In genomic region chr3:51156386-51157290, GRCm38 (mm10) we compare ENCODE assay signal across 8 mouse cellular contexts.
DNase-seq lines count a peak whose midpoint lies in the region; ATAC-seq and TF ChIP-seq lines count a peak whose summit lies in the region.

No protein-coding gene starts in this region.

- TF ChIP-seq CTCF in kidney, adult 2 months (conservative IDR thresholded peaks at IDR 0.05; ENCODE audit: insufficient read depth, insufficient read length, low read depth, low read length), result peak; percentile 78
- TF ChIP-seq CTCF in testis, adult 2 months (IDR thresholded peaks at IDR 0.05; ENCODE audit: control insufficient read depth, insufficient read depth, insufficient replicate concordance, low read depth, low read length), result peak; percentile 75; the same call in 1 of the 2 replicates

- peak; percentile 79 for DNase-seq in 3T3-L1 (ENCODE audit: low read depth, low spot score)
- peak; percentile 53 to 63 for DNase-seq in adrenal gland, postnatal 36 days
- peak; percentile 83 to 87 for DNase-seq in heart, adult 18-20 months
- DNase-seq in kidney, adult 2 months, result peak; percentile 69
- DNase-seq in limb, embryonic 10.5 days (ENCODE audit: low spot score), result peak; percentile 70
- DNase-seq in midbrain, embryonic 14.5 days, result peak; percentile 75

- ATAC-seq in embryonic facial prominence, embryonic 13.5 days (ENCODE audit: insufficient number of reproducible peaks, insufficient read depth, low FRiP score, low TSS enrichment, low read depth), result peak; percentile 73
- peak; percentile 81 for ATAC-seq in midbrain, embryonic 14.5 days (ENCODE audit: low FRiP score, low TSS enrichment)

- H3K36me3 ChIP-seq in embryonic facial prominence, embryonic 13.5 days, result no peaks in the 10 kb centered on the region
- no peaks in the 10 kb centered on the region for H3K36me3 ChIP-seq in kidney, adult 2 months (ENCODE audit: control insufficient read depth, insufficient read depth, low read length)
- H3K36me3 ChIP-seq in limb, embryonic 10.5 days, result no peaks in the 10 kb centered on the region
- H3K36me3 ChIP-seq in midbrain, embryonic 14.5 days (ENCODE audit: control insufficient read depth, insufficient read depth, low read length), result no peaks in the 10 kb centered on the region
- no peaks in the 10 kb centered on the region for H3K36me3 ChIP-seq in testis, adult 2 months (ENCODE audit: control insufficient read depth, insufficient read depth, low read length)

- no peak for TF ChIP-seq POLR2A in kidney, adult 2 months (IDR thresholded peaks at IDR 0.05; ENCODE audit: low read depth, low read length)
- TF ChIP-seq POLR2A in testis, adult 2 months (IDR thresholded peaks at IDR 0.05; ENCODE audit: control insufficient read depth, low read depth, low read length), result no peak

- H3K9ac ChIP-seq in embryonic facial prominence, embryonic 13.5 days, result 0 out of 2 replicates have a peak overlapping the region, but pooled peaks have one; percentile 36
- H3K9ac ChIP-seq in midbrain, embryonic 14.5 days (replicated peaks; ENCODE audit: low read length), result 0 out of 2 replicates have a peak overlapping the region, but pooled peaks have one; percentile 9

- H3K4me2 ChIP-seq in embryonic facial prominence, embryonic 13.5 days, result peak overlapping the region; percentile 30
- no peak overlapping the region for H3K4me2 ChIP-seq in midbrain, embryonic 14.5 days (ENCODE audit: low read length)

- no peaks in the 10 kb centered on the region for H3K9me3 ChIP-seq in embryonic facial prominence, embryonic 13.5 days
- H3K9me3 ChIP-seq in limb, embryonic 10.5 days (replicated peaks), result no peaks in the 10 kb centered on the region
- no peaks in the 10 kb centered on the region for H3K9me3 ChIP-seq in midbrain, embryonic 14.5 days (ENCODE audit: control insufficient read depth, low read length)

- H3K27me3 ChIP-seq in embryonic facial prominence, embryonic 13.5 days, result no peaks in the 10 kb centered on the region
- no peaks in the 10 kb centered on the region for H3K27me3 ChIP-seq in kidney, adult 2 months (replicated peaks; ENCODE audit: control insufficient read depth, insufficient read depth, low read length)
- H3K27me3 ChIP-seq in limb, embryonic 10.5 days (ENCODE audit: low read depth, poor library complexity, severe bottlenecking), result no peaks in the 10 kb centered on the region
- no peaks in the 10 kb centered on the region for H3K27me3 ChIP-seq in midbrain, embryonic 14.5 days (ENCODE audit: control insufficient read depth, insufficient read depth, low read length)
- H3K27me3 ChIP-seq in testis, adult 2 months (ENCODE audit: control insufficient read depth, insufficient read depth, low read length), result no peaks in the 10 kb centered on the region

- peaks cover 30% of the 10 kb centered on the region for H3K4me1 ChIP-seq in embryonic facial prominence, embryonic 13.5 days
- no peaks in the 10 kb centered on the region for H3K4me1 ChIP-seq in kidney, adult 2 months (ENCODE audit: control insufficient read depth, insufficient read depth, low read length)
- peaks cover 31% of the 10 kb centered on the region for H3K4me1 ChIP-seq in limb, embryonic 10.5 days
- peaks cover 15% of the 10 kb centered on the region for H3K4me1 ChIP-seq in midbrain, embryonic 14.5 days (ENCODE audit: control insufficient read depth, insufficient read depth, low read length)
- H3K4me1 ChIP-seq in testis, adult 2 months (ENCODE audit: control insufficient read depth, insufficient read depth, low read length), result peaks cover 4% of the 10 kb centered on the region

- WGBS in embryonic facial prominence, embryonic 13.5 days, result 30% methylated on average over 20 of the region's 20 CpGs
- 43% methylated on average over 20 of the region's 20 CpGs for WGBS in kidney, adult 2 months
- WGBS in limb, embryonic 10.5 days, result 45% methylated on average over 20 of the region's 20 CpGs
- 42% methylated on average over 20 of the region's 20 CpGs for WGBS in midbrain, embryonic 14.5 days

- peak overlapping the region; percentile 45; the same call in 1 of the 2 replicates for H3K27ac ChIP-seq in embryonic facial prominence, embryonic 13.5 days
- H3K27ac ChIP-seq in kidney, adult 2 months (ENCODE audit: insufficient read depth, low read depth, low read length), result no peak overlapping the region
- H3K27ac ChIP-seq in limb, embryonic 10.5 days, result peak overlapping the region; percentile 50; the same call in 1 of the 2 replicates
- peak overlapping the region; percentile 63 for H3K27ac ChIP-seq in midbrain, embryonic 14.5 days (replicated peaks; ENCODE audit: low read depth, low read length)
- H3K27ac ChIP-seq in testis, adult 2 months (ENCODE audit: control insufficient read depth, insufficient read depth, low read depth, low read length), result 0 out of 2 replicates have a peak overlapping the region, but pooled peaks have one; percentile 10

- H3K4me3 ChIP-seq in embryonic facial prominence, embryonic 13.5 days, result no peak overlapping the region
- H3K4me3 ChIP-seq in kidney, adult 2 months (ENCODE audit: insufficient read depth, low read depth, low read length), result no peak overlapping the region
- H3K4me3 ChIP-seq in limb, embryonic 10.5 days, result no peak overlapping the region
- H3K4me3 ChIP-seq in midbrain, embryonic 14.5 days (replicated peaks; ENCODE audit: low read depth, low read length), result no peak overlapping the region
- H3K4me3 ChIP-seq in testis, adult 2 months (ENCODE audit: control insufficient read depth, low read depth, low read length), result no peak overlapping the region
